Mouse (Mus musculus) heart, postnatal 10 days (tissue): ENCODE measurements around the gene Alox12. TPM values are rescaled to one million over a fixed set of nuclear protein-coding genes. Genes with fewer than 3 reads are reported as not detected.

Source experiments
- DNase-seq, 2 experiments: peaks; one replicate each; pipeline ENCODE4 v3.0.0; 2021
- intact Hi-C: fragments of 180-260 bp; cut with DNase I; formaldehyde crosslinking; loops from one replicate; pipeline ENCODE4 v1.15.1; 2025
- total RNA-seq, 2 experiments: library from RNA; stranded (reverse); gene quantifications; 2 replicates each; pipeline ENCODE4 v1.2.3; 2021

Alox12 gene
- total RNA-seq = 1 to 10 TPM; 3.4 to 5.2 TPM

- intact Hi-C loops = loop anchor here (1.0 kb wide), 1 partner anchor 54 kb away; no protein-coding TSS in a partner anchor
- DNase-seq = peak; percentile 69 to 70
These were observed at the start of gene Alox12 for GRCm38 (mm10) chr11:70254931-70255531. TSS of gene Alox12 (minus strand) at chr11:70255353.

GRCm38 (mm10) chr11:70302293-70302692, 47.1 kb upstream of the Alox12 start:
- intact Hi-C loops = no loop called here
- no peak for DNase-seq

- DNase-seq = peak; percentile 13 to 22
- intact Hi-C loops = no loop called here
These were observed 42.8 kb upstream of the Alox12 start for GRCm38 (mm10) chr11:70297836-70298454.

- DNase-seq = peak in 1 of 2 experiments; percentile 23
- intact Hi-C loops = no loop called here
These were observed 42.3 kb upstream of the Alox12 start for GRCm38 (mm10) chr11:70297405-70297804.

GRCm38 (mm10) chr11:70293881-70294280, 38.7 kb upstream of the Alox12 start:
- intact Hi-C loops = no loop called here
- DNase-seq = no peak

- no peak for DNase-seq
- intact Hi-C loops = no loop called here
These were observed 36.1 kb upstream of the Alox12 start for GRCm38 (mm10) chr11:70291235-70291634.

- DNase-seq = peak; percentile 36 to 47
- intact Hi-C loops = no loop called here
These were observed 34.1 kb upstream of the Alox12 start for GRCm38 (mm10) chr11:70289236-70289635.

GRCm38 (mm10) chr11:70288102-70288501, 32.9 kb upstream of the Alox12 start:
- intact Hi-C loops = no loop called here
- no peak for DNase-seq

GRCm38 (mm10) chr11:70285686-70286085, 30.5 kb upstream of the Alox12 start:
- intact Hi-C loops = no loop called here
- no peak for DNase-seq

GRCm38 (mm10) chr11:70284757-70285156, 29.6 kb upstream of the Alox12 start:
- DNase-seq = no peak
- intact Hi-C loops = no loop called here

GRCm38 (mm10) chr11:70283666-70284065, 28.5 kb upstream of the Alox12 start:
- DNase-seq = no peak
- intact Hi-C loops = no loop called here

GRCm38 (mm10) chr11:70280441-70280840, 25.3 kb upstream of the Alox12 start:
- DNase-seq = peak; percentile 51 to 56

GRCm38 (mm10) chr11:70278961-70279360, 23.8 kb upstream of the Alox12 start:
- DNase-seq = no peak
- intact Hi-C loops = no loop called here

More at GRCm38 (mm10) chr11:70280441-70280840, 25.3 kb upstream of the Alox12 start:
- intact Hi-C loops = no loop called here

- intact Hi-C loops = no loop called here
- no peak for DNase-seq
These were observed 16.5 kb upstream of the Alox12 start for GRCm38 (mm10) chr11:70271641-70272040.

- peak; percentile 68 to 74 for DNase-seq
- intact Hi-C loops = no loop called here
These were observed 11.3 kb upstream of the Alox12 start for GRCm38 (mm10) chr11:70266405-70266804.

GRCm38 (mm10) chr11:70265819-70266218, 10.7 kb upstream of the Alox12 start:
- intact Hi-C loops = no loop called here
- DNase-seq = no peak

- intact Hi-C loops = no loop called here
- DNase-seq = no peak
These were observed 10.1 kb upstream of the Alox12 start for GRCm38 (mm10) chr11:70265252-70265651.

- no peak for DNase-seq
- intact Hi-C loops = no loop called here
These were observed 3.9 kb upstream of the Alox12 start for GRCm38 (mm10) chr11:70259035-70259434.

- peak in 1 of 2 experiments; percentile 17 for DNase-seq
- intact Hi-C loops = loop anchor here (1.0 kb wide), 1 partner anchor 55 kb away; no protein-coding TSS in a partner anchor
These were observed 816 bp downstream of the Alox12 start for GRCm38 (mm10) chr11:70254337-70254736.

GRCm38 (mm10) chr11:70251853-70252252, 3.3 kb downstream of the Alox12 start:
- intact Hi-C loops = no loop called here
- no peak for DNase-seq

- intact Hi-C loops = no loop called here
- no peak for DNase-seq
These were observed 5.0 kb downstream of the Alox12 start for GRCm38 (mm10) chr11:70250150-70250549.

- peak; percentile 73 to 86 for DNase-seq
- intact Hi-C loops = loop anchor here (1.0 kb wide), 1 partner anchor 87 kb away; no protein-coding TSS in a partner anchor
These were observed 7.9 kb downstream of the Alox12 start for GRCm38 (mm10) chr11:70247136-70247845.
